Mouse (Mus musculus): ENCODE measurements around the gene Dctn1. TPM values are rescaled to one million over a fixed set of nuclear protein-coding genes. Genes with fewer than 3 reads are reported as not detected.

Gene Dctn1
- polyA plus RNA-seq, 1 experiment from 2014 or later, result 75.1 TPM

DNA sequence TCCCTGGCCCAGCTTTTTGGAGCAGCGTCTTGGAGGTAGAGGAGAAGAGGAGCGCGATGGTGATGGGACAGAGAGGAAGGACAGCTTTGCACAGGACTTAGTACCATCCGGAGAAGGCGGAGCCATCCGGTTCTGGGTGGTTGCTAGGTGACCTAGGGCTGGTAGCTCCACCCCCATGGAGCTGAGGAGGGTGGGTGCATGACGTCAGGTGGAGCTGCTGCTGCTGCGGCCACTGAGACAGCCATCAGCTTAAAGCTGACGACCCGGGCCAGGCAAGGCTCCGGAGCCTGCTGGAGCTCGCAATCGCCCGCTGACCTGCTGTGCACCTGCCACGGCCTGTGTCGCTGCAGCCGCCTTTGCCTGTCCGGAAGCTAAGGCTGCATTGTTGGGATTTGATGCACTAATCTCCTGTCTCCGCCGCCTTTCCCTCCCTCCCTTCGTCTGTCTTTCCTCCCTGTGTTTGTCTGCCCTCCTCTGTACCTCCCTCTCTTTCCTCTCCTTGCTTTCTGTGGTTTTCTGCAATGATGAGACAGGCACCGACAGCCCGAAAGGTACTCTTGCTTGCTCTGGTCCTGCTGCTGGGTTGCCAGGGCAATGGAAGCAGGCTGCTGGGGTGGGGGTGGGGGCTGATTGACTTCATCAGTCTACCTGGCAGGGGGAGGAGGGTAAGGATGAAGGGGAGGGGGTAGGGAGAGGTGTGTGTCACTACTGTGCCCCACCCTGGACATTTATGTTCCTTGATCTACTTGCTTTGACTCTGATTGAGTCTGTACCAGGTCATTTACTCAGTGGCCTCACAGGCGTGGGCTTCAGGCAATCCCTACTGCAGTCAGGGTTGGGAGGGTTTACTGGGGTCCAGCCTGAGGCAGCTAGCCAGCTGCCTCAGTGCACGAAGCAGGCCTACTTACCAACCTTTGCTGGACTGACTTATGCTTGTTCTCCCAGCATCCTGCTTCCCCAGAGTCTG lies 20.5 kb downstream of the Dctn1 start:
- Histone ChIP-seq H3K4me2 (replicated peaks; ENCODE audit: low read depth, low read length) (peak overlapping the region; percentile 67), H3K36me3 (ENCODE audit: control insufficient read depth, insufficient read depth, low read length) (0 out of 2 replicates have a peak, but pooled peaks cover 3% of the 10 kb centered on the region), H3K27me3 (ENCODE audit: control insufficient read depth, insufficient read depth, low read length) (no peaks in the 10 kb centered on the region), H3K9me3 (ENCODE audit: control insufficient read depth, low read length) (no peaks in the 10 kb centered on the region), H3K9ac (ENCODE audit: low read depth, low read length) (peak overlapping the region; percentile 67), H3K27ac (ENCODE audit: low read depth, low read length) (peak overlapping the region; percentile 55), H3K4me1 (replicated peaks; ENCODE audit: control insufficient read depth, insufficient read depth, low read length) (peaks cover 11% of the 10 kb centered on the region), H3K4me3 (ENCODE audit: low read depth, low read length) (peak overlapping the region; percentile 46)
- ATAC-seq (ENCODE audit: low FRiP score), result peak; percentile 96
- DNase-seq (ENCODE audit: low spot score), result peak; percentile 86
- 10% methylated on average over 25 of the region's 25 CpGs for WGBS

DNA sequence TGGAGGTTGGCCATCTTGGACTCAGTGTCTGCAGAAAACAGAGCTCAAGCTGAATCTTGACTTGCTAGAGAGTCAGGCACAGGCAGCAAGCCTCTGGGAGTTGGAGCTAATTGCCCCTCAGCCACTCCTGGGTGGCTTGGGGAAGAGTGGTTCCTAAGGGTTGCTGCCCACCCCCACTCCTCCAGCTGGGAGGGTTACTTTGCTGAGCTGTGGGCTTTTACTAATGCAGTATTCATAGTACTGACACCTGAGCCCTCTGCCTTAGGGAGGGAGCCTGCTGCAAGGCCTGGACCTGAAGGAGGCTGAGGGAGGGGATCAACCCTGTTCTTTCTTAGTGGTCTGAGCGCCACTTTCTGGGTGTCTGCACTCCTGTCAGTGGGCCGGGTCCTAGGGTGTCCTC lies 21.2 kb downstream of the Dctn1 start:
- H3K4me2 ChIP-seq (replicated peaks; ENCODE audit: low read depth, low read length), result peak overlapping the region; percentile 67
- H3K27me3 ChIP-seq (ENCODE audit: control insufficient read depth, insufficient read depth, low read length), result no peaks in the 10 kb centered on the region
- peak overlapping the region; percentile 46 for H3K4me3 ChIP-seq (ENCODE audit: low read depth, low read length)
- peak overlapping the region; percentile 67 for H3K9ac ChIP-seq (ENCODE audit: low read depth, low read length)
- H3K36me3 ChIP-seq (ENCODE audit: control insufficient read depth, insufficient read depth, low read length), result 0 out of 2 replicates have a peak, but pooled peaks cover 3% of the 10 kb centered on the region
- peaks cover 11% of the 10 kb centered on the region for H3K4me1 ChIP-seq (replicated peaks; ENCODE audit: control insufficient read depth, insufficient read depth, low read length)
- WGBS, result 69% methylated on average over 2 of the region's 2 CpGs
- peak overlapping the region; percentile 55 for H3K27ac ChIP-seq (ENCODE audit: low read depth, low read length)
- no peaks in the 10 kb centered on the region for H3K9me3 ChIP-seq (ENCODE audit: control insufficient read depth, low read length)
- DNase-seq (ENCODE audit: low spot score), result peak; percentile 19
- ATAC-seq (ENCODE audit: low FRiP score), result peak; percentile 46; the same call in 1 of the 2 replicates

DNA sequence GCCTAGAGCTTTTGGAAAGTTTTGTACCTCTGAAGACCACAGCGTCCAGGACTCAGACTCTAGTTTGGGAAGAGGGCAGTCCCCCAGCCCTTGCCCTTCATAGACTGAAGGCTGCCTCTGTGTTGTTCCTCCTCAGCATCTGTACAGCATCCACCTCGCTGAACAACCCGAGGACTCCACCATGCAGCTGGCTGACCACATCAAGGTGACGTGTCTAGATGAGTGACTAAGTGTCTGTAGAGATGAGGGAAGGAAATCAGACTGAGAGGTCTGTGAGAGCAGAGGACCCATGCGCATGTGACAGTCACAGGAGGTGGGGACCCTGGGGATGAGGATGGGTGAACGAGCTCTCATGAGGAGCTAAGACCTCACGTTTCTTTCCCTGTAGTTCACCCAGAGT lies 27.9 kb downstream of the Dctn1 start:
- no peaks in the 10 kb centered on the region for H3K4me1 ChIP-seq (replicated peaks; ENCODE audit: control insufficient read depth, insufficient read depth, low read length)
- H3K9me3 ChIP-seq (ENCODE audit: control insufficient read depth, low read length), result no peaks in the 10 kb centered on the region
- no peak overlapping the region for H3K4me2 ChIP-seq (replicated peaks; ENCODE audit: low read depth, low read length)
- DNase-seq (ENCODE audit: low spot score), result no peak
- WGBS, result 90% methylated on average over 7 of the region's 7 CpGs
- H3K27me3 ChIP-seq (ENCODE audit: control insufficient read depth, insufficient read depth, low read length), result no peaks in the 10 kb centered on the region
- no peak overlapping the region for H3K4me3 ChIP-seq (ENCODE audit: low read depth, low read length)
- peaks cover 18% of the 10 kb centered on the region for H3K36me3 ChIP-seq (ENCODE audit: control insufficient read depth, insufficient read depth, low read length)
- no peak overlapping the region for H3K27ac ChIP-seq (ENCODE audit: low read depth, low read length)
- ATAC-seq (ENCODE audit: low FRiP score), result no peak
- no peak overlapping the region for H3K9ac ChIP-seq (ENCODE audit: low read depth, low read length)

DNA sequence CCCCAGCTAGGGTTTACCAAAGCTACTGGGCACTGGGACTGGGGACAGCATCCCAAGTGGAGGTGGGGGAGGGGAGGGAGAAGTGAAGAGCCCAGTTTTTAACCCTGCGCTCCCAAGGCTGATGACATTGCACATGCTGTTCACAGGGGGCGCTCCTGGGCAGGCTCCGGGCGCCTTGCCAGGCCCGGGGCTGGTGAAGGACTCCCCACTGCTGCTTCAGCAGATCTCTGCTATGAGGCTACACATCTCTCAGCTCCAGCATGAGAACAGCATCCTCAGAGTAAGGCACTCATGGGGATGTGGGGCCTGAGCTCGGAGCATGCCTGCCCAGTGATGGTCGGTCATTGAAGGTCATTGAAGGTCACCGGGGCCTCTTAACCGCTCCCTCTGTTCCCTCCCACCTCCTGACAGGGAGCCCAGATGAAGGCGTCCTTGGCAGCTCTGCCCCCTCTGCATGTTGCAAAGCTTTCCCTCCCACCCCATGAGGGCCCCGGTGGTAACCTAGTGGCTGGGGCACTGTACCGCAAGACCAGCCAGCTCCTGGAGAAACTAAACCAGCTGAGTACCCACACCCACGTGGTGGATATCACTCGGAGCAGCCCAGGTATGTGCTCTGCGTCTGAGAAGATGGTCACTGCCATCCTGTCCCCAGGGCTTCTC lies 31.8 kb downstream of the Dctn1 start:
- 44% methylated on average over 15 of the region's 15 CpGs for WGBS
- DNase-seq (ENCODE audit: low spot score), result peak; percentile 41
- ATAC-seq (ENCODE audit: low FRiP score), result no peak

DNA sequence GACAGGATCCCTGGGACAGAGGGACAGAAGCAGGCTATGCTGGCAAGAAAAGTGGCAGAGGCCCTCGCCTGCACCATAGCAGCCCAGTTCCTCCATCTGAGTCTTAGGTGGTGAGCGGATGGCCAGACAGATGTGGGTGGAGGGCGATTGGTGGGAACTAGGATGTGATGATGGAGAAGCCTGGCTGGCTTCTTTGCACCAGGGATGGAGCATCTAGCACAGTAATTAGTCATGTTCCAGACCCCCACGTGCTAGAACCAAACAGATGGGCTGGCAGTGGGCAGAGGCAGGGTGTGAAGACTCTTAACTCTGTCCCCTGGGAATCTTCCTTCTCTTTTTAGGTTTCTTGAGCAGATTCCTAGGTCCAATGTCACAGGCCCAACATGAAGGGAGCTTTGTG lies 37.6 kb downstream of the Dctn1 start:
- 81% methylated on average over 4 of the region's 4 CpGs for WGBS
- no peaks in the 10 kb centered on the region for H3K9me3 ChIP-seq (ENCODE audit: control insufficient read depth, low read length)

More for the DNA sequence above, 31.8 kb downstream of the Dctn1 start:
- Histone ChIP-seq H3K4me2 (replicated peaks; ENCODE audit: low read depth, low read length) (no peak overlapping the region), H3K9ac (ENCODE audit: low read depth, low read length) (no peak overlapping the region), H3K27me3 (ENCODE audit: control insufficient read depth, insufficient read depth, low read length) (no peaks in the 10 kb centered on the region), H3K9me3 (ENCODE audit: control insufficient read depth, low read length) (no peaks in the 10 kb centered on the region), H3K4me3 (ENCODE audit: low read depth, low read length) (no peak overlapping the region), H3K4me1 (replicated peaks; ENCODE audit: control insufficient read depth, insufficient read depth, low read length) (no peaks in the 10 kb centered on the region), H3K27ac (ENCODE audit: low read depth, low read length) (no peak overlapping the region), H3K36me3 (ENCODE audit: control insufficient read depth, insufficient read depth, low read length) (peaks cover 15% of the 10 kb centered on the region)

DNA sequence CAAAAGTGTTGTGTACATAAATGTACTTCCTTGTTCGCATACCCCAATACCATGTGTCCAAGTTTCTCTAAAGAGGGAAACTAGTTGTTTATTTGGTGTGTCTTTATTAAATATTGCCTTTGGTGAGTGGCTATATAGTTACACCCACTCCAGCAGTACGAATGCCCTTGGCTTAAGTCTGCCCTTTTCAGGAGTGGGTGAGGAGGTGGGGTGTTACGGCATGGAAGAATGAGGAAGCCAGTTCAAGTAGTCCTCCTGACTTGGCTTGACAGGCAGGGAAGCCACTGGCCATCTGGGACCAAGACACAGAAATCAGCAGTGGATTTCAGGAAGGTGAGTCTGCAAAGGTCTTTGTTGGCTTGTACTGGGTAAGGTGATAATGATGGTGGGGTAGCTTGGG lies 40.1 kb downstream of the Dctn1 start:
- Histone ChIP-seq H3K4me2 (replicated peaks; ENCODE audit: low read depth, low read length) (no peak overlapping the region), H3K36me3 (ENCODE audit: control insufficient read depth, insufficient read depth, low read length) (no peaks in the 10 kb centered on the region), H3K4me3 (ENCODE audit: low read depth, low read length) (no peak overlapping the region), H3K9me3 (ENCODE audit: control insufficient read depth, low read length) (no peaks in the 10 kb centered on the region), H3K27me3 (ENCODE audit: control insufficient read depth, insufficient read depth, low read length) (no peaks in the 10 kb centered on the region), H3K4me1 (replicated peaks; ENCODE audit: control insufficient read depth, insufficient read depth, low read length) (no peaks in the 10 kb centered on the region), H3K9ac (ENCODE audit: low read depth, low read length) (no peak overlapping the region), H3K27ac (ENCODE audit: low read depth, low read length) (no peak overlapping the region)
- no peak for DNase-seq (ENCODE audit: low spot score)
- WGBS, result 95% methylated on average over 3 of the region's 3 CpGs
- no peak for ATAC-seq (ENCODE audit: low FRiP score)

More for the DNA sequence above, 37.6 kb downstream of the Dctn1 start:
- Histone ChIP-seq H3K4me2 (replicated peaks; ENCODE audit: low read depth, low read length) (no peak overlapping the region), H3K4me3 (ENCODE audit: low read depth, low read length) (no peak overlapping the region), H3K9ac (ENCODE audit: low read depth, low read length) (no peak overlapping the region), H3K36me3 (ENCODE audit: control insufficient read depth, insufficient read depth, low read length) (peaks cover 5% of the 10 kb centered on the region), H3K4me1 (replicated peaks; ENCODE audit: control insufficient read depth, insufficient read depth, low read length) (no peaks in the 10 kb centered on the region), H3K27me3 (ENCODE audit: control insufficient read depth, insufficient read depth, low read length) (no peaks in the 10 kb centered on the region), H3K27ac (ENCODE audit: low read depth, low read length) (no peak overlapping the region)
- no peak for DNase-seq (ENCODE audit: low spot score)
- no peak for ATAC-seq (ENCODE audit: low FRiP score)

DNA sequence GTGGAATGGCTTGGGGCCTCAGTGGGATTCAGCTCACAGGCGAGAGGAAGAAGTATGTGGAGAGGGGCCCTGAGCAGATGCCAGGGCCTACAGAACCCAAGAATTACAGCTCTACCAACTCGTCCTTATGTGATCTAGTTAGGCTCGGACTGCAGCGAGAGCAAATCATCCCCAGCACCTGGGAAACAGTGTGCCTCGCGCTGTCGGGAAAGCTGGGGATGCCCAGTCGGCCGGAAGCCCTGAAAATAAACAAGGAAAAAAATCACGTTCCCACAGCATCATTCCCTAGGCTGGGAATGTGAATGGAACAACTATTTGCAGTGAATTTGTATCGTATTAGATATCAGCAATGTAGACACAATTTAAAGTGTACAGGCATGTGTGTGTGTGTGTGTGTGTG lies 40.6 kb downstream of the Dctn1 start:
- Histone ChIP-seq H3K27me3 (ENCODE audit: control insufficient read depth, insufficient read depth, low read length) (no peaks in the 10 kb centered on the region), H3K4me1 (replicated peaks; ENCODE audit: control insufficient read depth, insufficient read depth, low read length) (no peaks in the 10 kb centered on the region), H3K36me3 (ENCODE audit: control insufficient read depth, insufficient read depth, low read length) (no peaks in the 10 kb centered on the region), H3K4me2 (replicated peaks; ENCODE audit: low read depth, low read length) (no peak overlapping the region), H3K4me3 (ENCODE audit: low read depth, low read length) (no peak overlapping the region), H3K27ac (ENCODE audit: low read depth, low read length) (no peak overlapping the region), H3K9me3 (ENCODE audit: control insufficient read depth, low read length) (no peaks in the 10 kb centered on the region), H3K9ac (ENCODE audit: low read depth, low read length) (no peak overlapping the region)
- 80% methylated on average over 11 of the region's 11 CpGs for WGBS
- no peak for DNase-seq (ENCODE audit: low spot score)
- no peak for ATAC-seq (ENCODE audit: low FRiP score)

DNA sequence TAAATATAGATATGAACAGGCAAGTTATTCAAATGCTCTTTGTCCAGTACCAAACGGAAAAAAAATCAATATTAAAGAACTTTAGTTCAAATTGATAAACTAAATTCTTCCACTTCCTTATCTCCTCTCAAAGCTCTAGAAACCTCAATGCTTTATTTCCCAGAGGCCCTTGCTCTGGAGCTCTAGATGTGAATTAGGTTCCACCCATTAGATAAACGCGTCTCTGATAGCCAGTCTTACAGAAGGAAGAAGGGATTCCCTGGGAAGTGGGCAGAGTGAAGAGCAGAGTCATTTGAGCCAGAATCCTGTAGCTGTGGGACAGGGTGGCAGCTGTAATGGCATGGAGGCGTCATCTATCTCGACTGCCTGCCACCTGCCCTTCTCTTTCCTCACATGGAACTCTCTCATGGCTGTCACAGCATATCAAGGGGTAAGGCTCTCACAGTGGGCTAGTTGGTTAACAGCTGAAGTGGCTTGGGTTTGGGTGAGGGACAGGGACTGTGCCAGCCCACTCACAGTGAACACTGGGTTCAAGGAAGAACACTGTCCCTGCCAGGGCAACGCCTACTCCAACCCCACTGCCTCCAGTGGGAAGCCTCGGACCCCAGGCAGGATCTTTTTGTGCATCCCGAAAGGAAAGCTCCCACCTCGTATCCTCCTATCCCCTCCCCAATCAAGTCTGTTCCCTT lies 41.8 kb downstream of the Dctn1 start:
- no peak overlapping the region for H3K4me2 ChIP-seq (replicated peaks; ENCODE audit: low read depth, low read length)
- H3K4me1 ChIP-seq (replicated peaks; ENCODE audit: control insufficient read depth, insufficient read depth, low read length), result no peaks in the 10 kb centered on the region
- no peak overlapping the region for H3K27ac ChIP-seq (ENCODE audit: low read depth, low read length)
- H3K4me3 ChIP-seq (ENCODE audit: low read depth, low read length), result no peak overlapping the region
- H3K27me3 ChIP-seq (ENCODE audit: control insufficient read depth, insufficient read depth, low read length), result no peaks in the 10 kb centered on the region
- H3K36me3 ChIP-seq (ENCODE audit: control insufficient read depth, insufficient read depth, low read length), result no peaks in the 10 kb centered on the region
- WGBS, result 77% methylated on average over 9 of the region's 9 CpGs
- ATAC-seq (ENCODE audit: low FRiP score) (no peak), DNase-seq (ENCODE audit: low spot score) (no peak)
- H3K9me3 ChIP-seq (ENCODE audit: control insufficient read depth, low read length), result no peaks in the 10 kb centered on the region
- no peak overlapping the region for H3K9ac ChIP-seq (ENCODE audit: low read depth, low read length)
